Mouse (Mus musculus) heart, adult 2 months (tissue): ENCODE measurements at regions not wholly inside any gene's neighbourhood (a gene's known extent, or its start where the extent isn't known, plus 50 kb on each side); places are given as distances from the start of the nearest gene placed in this dataset.

ENCODE experiments used
- CTCF ChIP-seq: fragments of 200-600 bp; IDR thresholded peaks from 2 replicates; pipeline ENCODE4 v1.8.1; 2022; ENCODE audit warnings: antibody characterized with exemption, mild to moderate bottlenecking, moderate library complexity
- EP300 ChIP-seq: fragments of 200-500 bp; IDR thresholded peaks from 2 replicates; pipeline ENCODE4 v1.6.1; 2011; ENCODE audit warnings: low read depth, low read length, control low read depth; ENCODE audit not compliant: insufficient read depth
- POLR2A ChIP-seq: fragments of 200-500 bp; IDR thresholded peaks from 2 replicates; pipeline ENCODE4 v1.6.1; 2011; ENCODE audit warnings: mild to moderate bottlenecking, low read depth, low read length, control low read depth; ENCODE audit not compliant: insufficient read depth

DNA sequence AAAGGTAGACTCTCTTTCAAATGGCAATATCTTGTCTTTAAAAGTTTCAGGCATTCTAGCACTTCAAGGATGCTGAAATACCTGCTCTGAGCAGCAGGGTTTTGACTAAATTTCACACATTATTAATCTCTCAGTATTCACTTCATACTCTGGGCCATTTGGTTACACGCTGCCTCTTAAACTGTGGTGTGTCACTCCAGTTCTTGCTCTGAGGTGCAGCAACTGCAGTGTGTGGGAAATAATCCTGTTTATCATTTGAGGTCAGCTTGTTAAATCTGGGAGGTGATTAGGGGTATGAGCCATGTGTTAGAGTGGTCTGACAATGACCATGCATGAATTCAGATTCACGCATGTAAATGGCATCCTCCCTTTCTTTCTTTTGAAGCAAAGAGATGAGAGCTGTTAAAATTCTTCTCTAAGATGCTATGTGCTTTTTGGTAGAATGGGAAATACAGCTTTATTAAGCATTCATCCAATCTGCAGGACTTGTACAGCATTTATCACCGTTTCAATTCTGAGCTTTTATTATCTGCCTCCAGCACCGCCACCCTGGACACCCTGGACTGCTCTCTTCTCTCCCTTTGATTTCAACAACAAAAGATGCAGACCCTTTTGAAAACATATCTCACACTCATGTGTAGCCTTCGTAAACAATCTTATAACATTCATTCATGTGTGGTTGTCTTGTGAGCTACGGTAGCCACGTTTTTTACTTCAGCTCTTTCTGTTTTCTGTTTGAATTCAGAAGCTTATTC, 362.4 kb upstream of the Gm38303 start:
- TF ChIP-seq CTCF (no peak), EP300 (no peak), POLR2A (no peak)
